Mouse (Mus musculus): ENCODE measurements around the gene Dach2.
A peak's percentile ranks its signal among the peaks of the same experiment; 100 is the strongest.
"Not testable (repeated sequence)": the region's sequence is repeated elsewhere in the genome, so short reads cannot be mapped to it uniquely, and the experiment has no call there.

The Dach2 gene

GRCm38 (mm10) chrX:113297404-113297803 lies at the start of gene Dach2:
Gene Dach2 (plus strand): TSS chrX:113297510.
- no peak for DNase-seq (ENCODE audit: low spot score)

GRCm38 (mm10) chrX:113252427-113252826 lies 44.9 kb upstream of the Dach2 start:
- DNase-seq (ENCODE audit: low spot score): not testable (repeated sequence)

- DNase-seq (ENCODE audit: low spot score): peak; percentile 52
These were observed 721 bp downstream of the Dach2 start for GRCm38 (mm10) chrX:113298031-113298430.

- DNase-seq (ENCODE audit: low spot score): no peak
These were observed 1.2 kb downstream of the Dach2 start for GRCm38 (mm10) chrX:113298468-113298867.

GRCm38 (mm10) chrX:113304323-113304722 lies 7.0 kb downstream of the Dach2 start:
- no peak for DNase-seq (ENCODE audit: low spot score)

GRCm38 (mm10) chrX:113338143-113338542 lies 40.8 kb downstream of the Dach2 start:
- DNase-seq (ENCODE audit: low spot score): no peak

- no peak for DNase-seq (ENCODE audit: low spot score)
These were observed 97.1 kb downstream of the Dach2 start for GRCm38 (mm10) chrX:113394417-113394816.

GRCm38 (mm10) chrX:113408756-113409155 lies 111.4 kb downstream of the Dach2 start:
- DNase-seq (ENCODE audit: low spot score): no peak

GRCm38 (mm10) chrX:113421517-113422187 lies 124.3 kb downstream of the Dach2 start:
- DNase-seq (ENCODE audit: low spot score): no peak

GRCm38 (mm10) chrX:113482131-113482530 lies 184.8 kb downstream of the Dach2 start:
- no peak for DNase-seq (ENCODE audit: low spot score)

GRCm38 (mm10) chrX:113545106-113545505 lies 247.8 kb downstream of the Dach2 start:
- no peak for DNase-seq (ENCODE audit: low spot score)

- DNase-seq (ENCODE audit: low spot score): no peak
These were observed 266.6 kb downstream of the Dach2 start for GRCm38 (mm10) chrX:113563897-113564296.

GRCm38 (mm10) chrX:113666069-113666468 lies 368.8 kb downstream of the Dach2 start:
- DNase-seq (ENCODE audit: low spot score): no peak

- DNase-seq (ENCODE audit: low spot score): no peak
These were observed 389.9 kb downstream of the Dach2 start for GRCm38 (mm10) chrX:113687163-113687562.

GRCm38 (mm10) chrX:113712363-113712762 lies 415.1 kb downstream of the Dach2 start:
- no peak for DNase-seq (ENCODE audit: low spot score)

GRCm38 (mm10) chrX:113724124-113724523 lies 426.8 kb downstream of the Dach2 start:
- no peak for DNase-seq (ENCODE audit: low spot score)

GRCm38 (mm10) chrX:113747122-113747521 lies 449.8 kb downstream of the Dach2 start:
- no peak for DNase-seq (ENCODE audit: low spot score)

- DNase-seq (ENCODE audit: low spot score): no peak
These were observed 495.0 kb downstream of the Dach2 start for GRCm38 (mm10) chrX:113792264-113792663.

- no peak for DNase-seq (ENCODE audit: low spot score)
These were observed 513.1 kb downstream of the Dach2 start for GRCm38 (mm10) chrX:113810369-113810768.

GRCm38 (mm10) chrX:113826810-113827209 lies 529.5 kb downstream of the Dach2 start:
- DNase-seq (ENCODE audit: low spot score): no peak

- DNase-seq (ENCODE audit: low spot score): no peak
These were observed 535.8 kb downstream of the Dach2 start for GRCm38 (mm10) chrX:113833062-113833461.

- DNase-seq (ENCODE audit: low spot score): no peak
These were observed 570.7 kb downstream of the Dach2 start for GRCm38 (mm10) chrX:113867835-113868495.
